In genomic region chr8:61229511-61230195, GRCm38 (mm10) we compare ENCODE assay signal across 14 mouse cellular contexts. TPM values are rescaled to one million over a fixed set of nuclear protein-coding genes. Genes with fewer than 3 reads are reported as not detected.
A peak's percentile ranks its signal among the peaks of the same experiment; 100 is the strongest.
DNase-seq lines count a peak whose midpoint lies in the region; ATAC-seq and TF ChIP-seq lines count a peak whose summit lies in the region.
"Had no signal": no experiment of that assay in that cellular context is flagged by ENCODE, and none has a peak within 500 bp of the region (broad histone marks: within the 10 kb centered on the region; RNA-seq: fewer than 3 reads in every experiment).

No protein-coding gene starts in this region.

- H3K4me2 ChIP-seq in heart, embryonic 12.5 days: peak overlapping the region; percentile 16
- H3K4me2 ChIP-seq in lung, postnatal 0 days (replicated peaks; ENCODE audit: low read depth, low read length): no peak overlapping the region
- H3K4me2 ChIP-seq: liver, embryonic 13.5 days had no signal

- intact Hi-C loops in heart, postnatal 25 days (cut with DNase I): loop anchor here (5.0 to 10.0 kb wide), 3 partner anchors 53 to 145 kb away; no protein-coding TSS in a partner anchor
- intact Hi-C loops in gastrocnemius, postnatal 36 days (cut with DNase I): loop anchor here (5.0 kb wide), 1 partner anchor 253 kb away; no protein-coding TSS in a partner anchor

- DNase-seq in heart, postnatal 25 days (ENCODE audit: low spot score): no peak
- peak; percentile 40 for DNase-seq in lung, postnatal 10 days
- no peak for DNase-seq in lung, postnatal 0 days (ENCODE audit: low spot score)
- DNase-seq in midbrain, embryonic 10.5 days (ENCODE audit: low spot score): no peak
- DNase-seq in thymus, postnatal 14 days: no peak
- no peak for DNase-seq in gastrocnemius, postnatal 36 days
- no peak for DNase-seq in cerebellum, adult 9-11 months
- DNase-seq: adrenal gland, postnatal 25 days; cerebellum, adult 11-12 months; liver, embryonic 13.5 days; right cerebral cortex, adult 18-20 months had no signal

- 0 out of 2 replicates have a peak, but pooled peaks cover 5% of the 10 kb centered on the region for H3K36me3 ChIP-seq in heart, embryonic 12.5 days
- H3K36me3 ChIP-seq in lung, postnatal 0 days (ENCODE audit: insufficient read depth, low read length): no peaks in the 10 kb centered on the region
- H3K36me3 ChIP-seq in midbrain, embryonic 10.5 days: peaks cover 60% of the 10 kb centered on the region
- H3K36me3 ChIP-seq: embryonic facial prominence, embryonic 15.5 days had no signal

- 0 out of 2 replicates have a peak, but pooled peaks have one; percentile 6 for ATAC-seq in heart, embryonic 12.5 days (ENCODE audit: insufficient number of reproducible peaks, low FRiP score)
- ATAC-seq in lung, postnatal 0 days: no peak; the same call in 1 of the 2 replicates
- ATAC-seq: inflammation-experienced regulatory T-cells, adult 6 months had no signal

- TF ChIP-seq EP300 in lung, postnatal 0 days (IDR thresholded peaks at IDR 0.05): no peak

- peaks cover 25% of the 10 kb centered on the region for H3K4me1 ChIP-seq in heart, embryonic 12.5 days (replicated peaks)
- H3K4me1 ChIP-seq in lung, postnatal 0 days (ENCODE audit: insufficient read depth, low read depth, low read length): peaks cover 24% of the 10 kb centered on the region; the same call in 1 of the 2 replicates
- H3K4me1 ChIP-seq in midbrain, embryonic 10.5 days: peaks cover 54% of the 10 kb centered on the region

- WGBS in heart, embryonic 12.5 days: 49% methylated on average over 12 of the region's 12 CpGs
- 55% methylated on average over 12 of the region's 12 CpGs for WGBS in lung, postnatal 0 days
- WGBS in midbrain, embryonic 10.5 days: 63% methylated on average over 12 of the region's 12 CpGs

- peaks cover 32% of the 10 kb centered on the region for H3K27me3 ChIP-seq in heart, embryonic 12.5 days (replicated peaks)
- H3K27me3 ChIP-seq in lung, postnatal 0 days (replicated peaks; ENCODE audit: insufficient read depth, low read length): no peaks in the 10 kb centered on the region
- no peaks in the 10 kb centered on the region for H3K27me3 ChIP-seq in midbrain, embryonic 10.5 days (ENCODE audit: low read depth, poor library complexity, severe bottlenecking)
- H3K27me3 ChIP-seq: embryonic facial prominence, embryonic 15.5 days had no signal

- H3K9ac ChIP-seq in heart, embryonic 12.5 days: no peak overlapping the region; the same call in 1 of the 2 replicates
- no peak overlapping the region for H3K9ac ChIP-seq in lung, postnatal 0 days (replicated peaks; ENCODE audit: low read depth)
- H3K9ac ChIP-seq: embryonic facial prominence, embryonic 15.5 days; liver, embryonic 13.5 days had no signal

- H3K4me3 ChIP-seq in heart, embryonic 12.5 days: no peak overlapping the region
- no peak overlapping the region for H3K4me3 ChIP-seq in lung, postnatal 0 days (ENCODE audit: low read depth, low read length)
- H3K4me3 ChIP-seq in midbrain, embryonic 10.5 days: peak overlapping the region; percentile 9; the same call in 1 of the 2 replicates
- H3K4me3 ChIP-seq: embryonic facial prominence, embryonic 15.5 days; liver, embryonic 13.5 days had no signal

- no peak overlapping the region for H3K27ac ChIP-seq in heart, embryonic 12.5 days (ENCODE audit: poor library complexity, severe bottlenecking)
- no peak overlapping the region for H3K27ac ChIP-seq in lung, postnatal 0 days (ENCODE audit: low read length)
- H3K27ac ChIP-seq in midbrain, embryonic 10.5 days (replicated peaks): peak overlapping the region; percentile 52; the same call in 1 of the 2 replicates
- H3K27ac ChIP-seq: embryonic facial prominence, embryonic 15.5 days; liver, embryonic 13.5 days had no signal

- TF ChIP-seq CTCF in lung, postnatal 0 days (IDR thresholded peaks at IDR 0.05): no peak

- H3K9me3 ChIP-seq in heart, embryonic 12.5 days (replicated peaks): no peaks in the 10 kb centered on the region
- no peaks in the 10 kb centered on the region for H3K9me3 ChIP-seq in lung, postnatal 0 days (ENCODE audit: low read length)
- no peaks in the 10 kb centered on the region for H3K9me3 ChIP-seq in midbrain, embryonic 10.5 days (replicated peaks)
- H3K9me3 ChIP-seq: embryonic facial prominence, embryonic 15.5 days; liver, embryonic 13.5 days had no signal

RNA-seq across cellular contexts. Expression of gene Sh3rf1, which starts 6.0 kb away (rescaled TPM):
- polyA plus RNA-seq in heart, embryonic 12.5 days (2016; fragmentation: Nextera tagmentation; extraction: Ambion mirVana): 6.5 and 7.5 TPM in 2 replicates
- total RNA-seq in heart, postnatal 25 days (2021): 1 to 10 TPM; 5.5 to 6.0 TPM
- 11.2 and 11.5 TPM in 2 replicates for polyA plus RNA-seq in lung, postnatal 0 days (2015; fragmentation: Nextera tagmentation; extraction: Ambion mirVana)
- 18.1 and 18.4 TPM in 2 replicates for polyA plus RNA-seq in midbrain, embryonic 10.5 days (2016; fragmentation: Nextera tagmentation; extraction: Ambion mirVana)
- total RNA-seq in gastrocnemius, postnatal 36 days (2021): 1 to 10 TPM; 1.7 to 2.2 TPM
